Mouse (Mus musculus) MEL (cell line): ENCODE results near the gene Ctnna2. TPM values are rescaled to one million over a fixed set of nuclear protein-coding genes. Genes with fewer than 3 reads are reported as not detected.

ENCODE experiments used
- DNase-seq: peaks from one replicate; pipeline ENCODE4 v3.0.0; 2011; ENCODE audit warnings: low read depth, low spot score
- H3K27ac ChIP-seq: 2 replicates; pipeline ENCODE4 v1.5.1; 2012; ENCODE audit warnings: low read depth, mild to moderate bottlenecking, control low read depth, low read length, moderate library complexity; ENCODE audit not compliant: control insufficient read depth
- H3K27me3 ChIP-seq, 2 experiments: fragments of 150-350 bp in 1 of 2; sonication (generic) in 1 of 2; 2 replicates each; pipeline ENCODE4 v1.6.1; 2012; ENCODE audit warnings: low read length in 2 of 2, mild to moderate bottlenecking in 2 of 2, improper control_type of control experiment in 1 of 2, moderate library complexity in 1 of 2; ENCODE audit not compliant: insufficient read depth in 2 of 2, control insufficient read depth in 1 of 2
- H3K36me3 ChIP-seq, 2 experiments: 2 replicates each; pipeline ENCODE4 v1.6.1; 2012 to 2014; ENCODE audit warnings: low read length in 2 of 2, improper control_type of control experiment in 1 of 2, inconsistent platforms in 1 of 2, mild to moderate bottlenecking in 1 of 2; ENCODE audit not compliant: insufficient read depth in 2 of 2, control insufficient read depth in 1 of 2
- H3K4me1 ChIP-seq, 2 experiments: fragments of 150-350 bp in 1 of 2; sonication (generic) in 1 of 2; 2 replicates each; pipeline ENCODE4 v1.6.1; 2012; ENCODE audit warnings: low read length in 2 of 2, improper control_type of control experiment in 1 of 2, mild to moderate bottlenecking in 1 of 2; ENCODE audit not compliant: insufficient read depth in 2 of 2, control insufficient read depth in 1 of 2
- H3K4me3 ChIP-seq, 2 experiments: fragments of 150-350 bp in 1 of 2; sonication (generic) in 1 of 2; 2 replicates each; pipeline ENCODE4 v1.5.1; 2012; ENCODE audit warnings: low read depth in 2 of 2, low read length in 2 of 2, mild to moderate bottlenecking in 2 of 2, moderate library complexity in 2 of 2, control low read depth in 1 of 2, improper control_type of control experiment in 1 of 2; ENCODE audit not compliant: control insufficient read depth in 1 of 2, insufficient read depth in 1 of 2
- H3K79me2 ChIP-seq: 2 replicates; pipeline ENCODE4 v1.6.1; 2012; ENCODE audit warnings: mild to moderate bottlenecking, low read length, moderate library complexity; ENCODE audit not compliant: control insufficient read depth, poor library complexity, insufficient read depth
- H3K9ac ChIP-seq: 2 replicates; pipeline ENCODE4 v1.6.1; 2012; ENCODE audit warnings: low read depth, mild to moderate bottlenecking, control low read depth, low read length, moderate library complexity; ENCODE audit not compliant: control insufficient read depth, poor library complexity, severe bottlenecking
- H3K9me3 ChIP-seq: fragments of 150-350 bp; sonication (generic); replicated peaks from 2 replicates; pipeline ENCODE4 v1.6.1; 2012; ENCODE audit warnings: mild to moderate bottlenecking, low read length, improper control_type of control experiment, moderate library complexity; ENCODE audit not compliant: insufficient read depth
- CHD2 ChIP-seq: IDR thresholded peaks from 2 replicates; pipeline ENCODE4 v1.6.1; 2011; ENCODE audit warnings: low read length, improper control_type of control experiment
- E2F4 ChIP-seq: IDR thresholded peaks from 2 replicates; pipeline ENCODE4 v1.6.1; 2011; ENCODE audit warnings: low read depth, low read length, improper control_type of control experiment, borderline replicate concordance
- ELF1 ChIP-seq: IDR thresholded peaks from 2 replicates; pipeline ENCODE4 v1.6.1; 2014; ENCODE audit warnings: low read depth, mild to moderate bottlenecking, inconsistent platforms, low read length, improper control_type of control experiment, moderate library complexity
- ETS1 ChIP-seq: IDR thresholded peaks from 2 replicates; pipeline ENCODE4 v1.6.1; 2012; ENCODE audit warnings: low read depth, mild to moderate bottlenecking, inconsistent platforms, low read length, improper control_type of control experiment, moderate library complexity
- HCFC1 ChIP-seq: IDR thresholded peaks from 2 replicates; pipeline ENCODE4 v1.6.1; 2012; ENCODE audit warnings: low read depth, mild to moderate bottlenecking, inconsistent platforms, low read length, improper control_type of control experiment, moderate library complexity
- JUND ChIP-seq: IDR thresholded peaks from 2 replicates; pipeline ENCODE4 v1.6.1; 2011; ENCODE audit warnings: low read depth, mild to moderate bottlenecking, improper control_type of control experiment, low read length
- KAT2A ChIP-seq: conservative IDR thresholded peaks from 2 replicates; pipeline ENCODE4 v1.6.1; 2012; ENCODE audit warnings: low read depth, low read length, improper control_type of control experiment, inconsistent platforms
- MAZ ChIP-seq: IDR thresholded peaks from 2 replicates; pipeline ENCODE4 v1.6.1; 2012; ENCODE audit warnings: low read depth, mild to moderate bottlenecking, inconsistent platforms, low read length, improper control_type of control experiment
- MEF2A ChIP-seq: IDR thresholded peaks from 2 replicates; pipeline ENCODE4 v1.6.1; 2014; ENCODE audit warnings: low read depth, mild to moderate bottlenecking, inconsistent platforms, low read length, improper control_type of control experiment; ENCODE audit not compliant: poor library complexity, insufficient replicate concordance, severe bottlenecking; ENCODE audit errors: extremely low read depth
- MYB ChIP-seq: IDR thresholded peaks from 2 replicates; pipeline ENCODE4 v1.6.1; 2011; ENCODE audit warnings: mild to moderate bottlenecking, low read depth, low read length, improper control_type of control experiment
- MYC ChIP-seq: IDR thresholded peaks from 2 replicates; pipeline ENCODE4 v1.6.1; 2011; ENCODE audit warnings: low read depth, mild to moderate bottlenecking, low read length, improper control_type of control experiment, moderate library complexity
- NELFE ChIP-seq: IDR thresholded peaks from 2 replicates; pipeline ENCODE4 v1.6.1; 2011; ENCODE audit warnings: low read depth, low read length, improper control_type of control experiment
- NRF1 ChIP-seq: IDR thresholded peaks from 2 replicates; pipeline ENCODE4 v1.6.1; 2014; ENCODE audit warnings: low read depth, mild to moderate bottlenecking, inconsistent platforms, low read length, improper control_type of control experiment, moderate library complexity; ENCODE audit not compliant: poor library complexity, insufficient read depth, severe bottlenecking
- POLR2AphosphoS2 ChIP-seq: IDR thresholded peaks from 2 replicates; pipeline ENCODE4 v1.6.1; 2011; ENCODE audit warnings: low read length, improper control_type of control experiment
- RAD21 ChIP-seq: IDR thresholded peaks from 2 replicates; pipeline ENCODE4 v1.6.1; 2011; ENCODE audit warnings: mild to moderate bottlenecking, low read depth, low read length, improper control_type of control experiment
- TBP ChIP-seq: IDR thresholded peaks from 2 replicates; pipeline ENCODE4 v1.8.0; 2011; ENCODE audit warnings: low read depth, low read length, improper control_type of control experiment
- UBTF ChIP-seq: IDR thresholded peaks from 2 replicates; pipeline ENCODE4 v1.6.1; 2012; ENCODE audit warnings: low read depth, mild to moderate bottlenecking, inconsistent platforms, low read length, improper control_type of control experiment, moderate library complexity, borderline replicate concordance; ENCODE audit not compliant: insufficient read depth
- ZKSCAN1 ChIP-seq: IDR thresholded peaks from 2 replicates; pipeline ENCODE4 v1.6.1; 2012; ENCODE audit warnings: low read depth, mild to moderate bottlenecking, inconsistent platforms, low read length, improper control_type of control experiment, moderate library complexity
- ZNF384 ChIP-seq: IDR thresholded peaks from 2 replicates; pipeline ENCODE4 v1.6.1; 2012; ENCODE audit warnings: low read depth, mild to moderate bottlenecking, inconsistent platforms, low read length, improper control_type of control experiment
- polyA plus RNA-seq, 2 experiments: library from polyadenylated mRNA; stranded (reverse) in 1 of 2; unstranded in 1 of 2; fragments of >175 nt in 1 of 2; fragments of >200 nt in 1 of 2; gene quantifications; 2 replicates each; pipeline versions ENCODE4 v1.2.1 to v1.2.4; 2012; ENCODE audit warnings: low replicate concordance in 2 of 2, low read depth in 1 of 2; ENCODE audit not compliant: insufficient read length in 2 of 2, insufficient read depth in 1 of 2, missing spikeins in 1 of 2
- total RNA-seq: library from RNA; depleted of rRNA; stranded (reverse); fragments of 300-350 nt; gene quantifications from 2 replicates; pipeline ENCODE4 v1.2.3, GENCODE M21; 2012

The Ctnna2 gene
- total and polyA plus RNA-seq, 3 experiments, result not detected

DNA sequence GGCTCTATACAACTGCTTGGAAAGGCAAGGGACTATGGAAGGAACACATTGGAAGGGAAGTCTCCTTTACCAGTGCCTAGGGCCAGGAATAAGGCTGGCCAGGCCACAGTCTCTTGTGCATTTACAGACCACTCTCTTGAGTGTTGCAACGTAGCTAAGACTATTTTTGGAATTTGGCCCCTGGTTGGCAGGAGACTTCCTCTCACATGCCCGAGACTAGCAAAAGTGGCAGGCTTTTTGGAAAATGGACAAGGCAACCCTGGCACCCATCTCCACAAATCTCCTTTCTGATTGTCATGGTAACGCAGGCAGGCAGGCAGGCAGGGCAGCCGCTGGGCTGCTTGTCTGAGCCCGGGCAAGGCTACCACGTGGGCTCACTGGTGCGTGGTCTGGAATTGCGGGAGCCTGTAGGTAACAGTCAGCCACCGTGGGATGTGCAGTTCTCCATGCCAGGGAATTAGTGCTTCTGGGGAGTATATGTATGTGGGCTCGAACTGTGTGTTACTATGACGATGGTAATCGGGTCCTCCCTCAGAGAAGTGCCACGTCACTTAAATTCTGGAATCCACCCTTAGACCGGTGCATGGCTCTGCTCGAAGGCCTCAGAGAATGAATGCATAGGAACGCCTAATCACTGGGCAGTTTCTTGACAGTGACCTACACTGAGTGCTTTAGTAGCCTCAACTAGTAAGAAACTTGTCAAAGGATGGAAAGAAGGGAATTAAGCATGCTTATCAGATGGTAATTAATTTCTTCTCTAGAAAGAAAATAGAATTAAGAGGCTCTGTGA is 756.5 kb downstream of the Ctnna2 start:
- Histone ChIP-seq H3K9ac (no peak overlapping the region), H3K79me2 (no peaks in the 10 kb centered on the region)
- no peak for DNase-seq
- TF ChIP-seq UBTF (no peak), E2F4 (no peak), TBP (no peak), NRF1 (no peak), ZNF384 (no peak)
- TF ChIP-seq, all 39 proteins: peak for 0
- Histone ChIP-seq H3K4me1 (no peaks in the 10 kb centered on the region), H3K9me3 (no peaks in the 10 kb centered on the region), H3K27me3 (no peaks in the 10 kb centered on the region), H3K36me3 (no peaks in the 10 kb centered on the region), H3K4me3 (no peak overlapping the region), H3K27ac (no peak overlapping the region)

GRCm38 (mm10) chr6:77220776-77221175 is 758.7 kb downstream of the Ctnna2 start:
- no peak for DNase-seq
- no peaks in the 10 kb centered on the region for H3K9me3 ChIP-seq
- H3K9ac ChIP-seq, result no peak overlapping the region
- H3K27me3 ChIP-seq, result no peaks in the 10 kb centered on the region
- no peaks in the 10 kb centered on the region for H3K79me2 ChIP-seq
- H3K4me3 ChIP-seq, result no peak overlapping the region
- H3K36me3 ChIP-seq, result no peaks in the 10 kb centered on the region
- H3K4me1 ChIP-seq, result no peaks in the 10 kb centered on the region
- no peak overlapping the region for H3K27ac ChIP-seq
- TF ChIP-seq KAT2A (no peak), HCFC1 (no peak), TBP (no peak), RAD21 (no peak), JUND (no peak), CHD2 (no peak), POLR2AphosphoS2 (no peak), ZKSCAN1 (no peak), ETS1 (no peak), MYC (no peak), MYB (no peak), MEF2A (no peak), NELFE (no peak), ELF1 (no peak), MAZ (no peak)
